ENCODE assay signal across 8 mouse cellular contexts in genomic region chr10:77582285-77582618, GRCm38 (mm10). TPM values are rescaled to one million over a fixed set of nuclear protein-coding genes. Genes with fewer than 3 reads are reported as not detected.
DNase-seq lines count a peak whose midpoint lies in the region; ATAC-seq lines count a peak whose summit lies in the region.

No protein-coding gene starts in this region.

- 0 out of 2 replicates have a peak, but pooled peaks cover 3% of the 10 kb centered on the region for H3K36me3 ChIP-seq in heart, embryonic 15.5 days
- peaks cover 7% of the 10 kb centered on the region; the same call in 1 of the 2 replicates for H3K36me3 ChIP-seq in hindbrain, embryonic 13.5 days
- no peaks in the 10 kb centered on the region for H3K36me3 ChIP-seq in midbrain, embryonic 11.5 days (ENCODE audit: control insufficient read depth, insufficient read depth, low read length)

- WGBS in heart, embryonic 15.5 days, result 3% methylated on average over 8 of the region's 8 CpGs
- 11% methylated on average over 8 of the region's 8 CpGs for WGBS in hindbrain, embryonic 13.5 days
- 11% methylated on average over 8 of the region's 8 CpGs for WGBS in midbrain, embryonic 11.5 days

- no peaks in the 10 kb centered on the region for H3K9me3 ChIP-seq in heart, embryonic 15.5 days (replicated peaks)
- H3K9me3 ChIP-seq in hindbrain, embryonic 13.5 days, result no peaks in the 10 kb centered on the region
- no peaks in the 10 kb centered on the region for H3K9me3 ChIP-seq in midbrain, embryonic 11.5 days (ENCODE audit: control insufficient read depth, low read length)

- peak overlapping the region; percentile 82 for H3K9ac ChIP-seq in heart, embryonic 15.5 days
- peak overlapping the region; percentile 91 for H3K9ac ChIP-seq in hindbrain, embryonic 13.5 days
- H3K9ac ChIP-seq in midbrain, embryonic 11.5 days (ENCODE audit: low read length), result peak overlapping the region; percentile 79

- H3K27me3 ChIP-seq in heart, embryonic 15.5 days, result no peaks in the 10 kb centered on the region
- no peaks in the 10 kb centered on the region for H3K27me3 ChIP-seq in hindbrain, embryonic 13.5 days
- no peaks in the 10 kb centered on the region for H3K27me3 ChIP-seq in midbrain, embryonic 11.5 days (ENCODE audit: control insufficient read depth, insufficient read depth, low read length)

- H3K4me3 ChIP-seq in heart, embryonic 15.5 days, result peak overlapping the region; percentile 80
- H3K4me3 ChIP-seq in hindbrain, embryonic 13.5 days, result peak overlapping the region; percentile 90
- peak overlapping the region; percentile 72 for H3K4me3 ChIP-seq in midbrain, embryonic 11.5 days (ENCODE audit: low read depth, low read length)

- peak overlapping the region; percentile 74 for H3K4me2 ChIP-seq in heart, embryonic 15.5 days
- peak overlapping the region; percentile 92 for H3K4me2 ChIP-seq in hindbrain, embryonic 13.5 days
- H3K4me2 ChIP-seq in midbrain, embryonic 11.5 days, result peak overlapping the region; percentile 66

- ATAC-seq in heart, embryonic 15.5 days (replicated peaks; ENCODE audit: insufficient number of reproducible peaks, insufficient read depth, low FRiP score, low read depth), result no peak
- peak; percentile 2 for ATAC-seq in activated CD4-positive, CD25-positive, alpha-beta regulatory T cell, adult 4 months
- ATAC-seq in hindbrain, embryonic 13.5 days (ENCODE audit: low FRiP score), result peak; percentile 9
- 0 out of 2 replicates have a peak, but pooled peaks have one; percentile 17 for ATAC-seq in midbrain, embryonic 11.5 days (ENCODE audit: low FRiP score)

- H3K27ac ChIP-seq in heart, embryonic 15.5 days, result peak overlapping the region; percentile 96
- peak overlapping the region; percentile 92 for H3K27ac ChIP-seq in hindbrain, embryonic 13.5 days
- no peak overlapping the region for H3K27ac ChIP-seq in midbrain, embryonic 11.5 days (ENCODE audit: low read depth, low read length)

- peaks cover 39% of the 10 kb centered on the region for H3K4me1 ChIP-seq in heart, embryonic 15.5 days (replicated peaks)
- H3K4me1 ChIP-seq in hindbrain, embryonic 13.5 days (replicated peaks), result peaks cover 37% of the 10 kb centered on the region
- H3K4me1 ChIP-seq in midbrain, embryonic 11.5 days (ENCODE audit: control insufficient read depth, insufficient read depth, low read length), result no peaks in the 10 kb centered on the region; the same call in 1 of the 2 replicates

- no peak for DNase-seq in heart, adult 9 months (ENCODE audit: low spot score in 2 of 2)
- DNase-seq in midbrain, embryonic 11.5 days (ENCODE audit: low spot score, missing footprints), result no peak
- DNase-seq in urinary bladder, postnatal 10 days (ENCODE audit: low spot score), result no peak
- no peak for DNase-seq in layer of hippocampus, adult 8-10 months (ENCODE audit: low spot score in 2 of 2)
- no peak for DNase-seq in embryo, embryonic 10 days (ENCODE audit: low spot score)

RNA-seq across cellular contexts. Expression of gene Pttg1ip, which starts 0.7 kb away (rescaled TPM):
- polyA plus RNA-seq in heart, embryonic 15.5 days (2015; fragmentation: Nextera tagmentation; extraction: Ambion mirVana), result 105 and 125 TPM in 2 replicates
- polyA plus RNA-seq in activated CD4-positive, CD25-positive, alpha-beta regulatory T cell, adult 4 months (2017; shearing (Covaris generic)), result 10 to 100 TPM; 85.6 to 92.6 TPM
- polyA plus RNA-seq in hindbrain, embryonic 13.5 days (2015; fragmentation: Nextera tagmentation; extraction: Ambion mirVana), result 69.0 and 71.9 TPM in 2 replicates
- 68.5 and 73.2 TPM in 2 replicates for polyA plus RNA-seq in midbrain, embryonic 11.5 days (2014; fragmentation: Nextera tagmentation; extraction: Ambion mirVana)
- total RNA-seq in layer of hippocampus, adult 8-10 months (2022), result 10 to 100 TPM; 79.3 to 96.1 (median 86.9) TPM

RNA-seq across cellular contexts. Expression of gene Sumo3, which starts 23.6 kb away (rescaled TPM):
- 138 and 169 TPM in 2 replicates for polyA plus RNA-seq in heart, embryonic 15.5 days (2015; fragmentation: Nextera tagmentation; extraction: Ambion mirVana)
- 10 to 100 TPM; 75.5 to 83.8 TPM for polyA plus RNA-seq in activated CD4-positive, CD25-positive, alpha-beta regulatory T cell, adult 4 months (2017; shearing (Covaris generic))
- 271 and 274 TPM in 2 replicates for polyA plus RNA-seq in hindbrain, embryonic 13.5 days (2015; fragmentation: Nextera tagmentation; extraction: Ambion mirVana)
- 338 and 353 TPM in 2 replicates for polyA plus RNA-seq in midbrain, embryonic 11.5 days (2014; fragmentation: Nextera tagmentation; extraction: Ambion mirVana)
- 100 to 1,000 TPM; 144 to 152 (median 147) TPM for total RNA-seq in layer of hippocampus, adult 8-10 months (2022)

RNA-seq across cellular contexts. Expression of gene Gm49325, which starts 23.7 kb away (rescaled TPM):
- polyA plus RNA-seq in heart, embryonic 15.5 days (2015; fragmentation: Nextera tagmentation; extraction: Ambion mirVana), result 0.60 and 3.9 TPM in 2 replicates
- polyA plus RNA-seq in activated CD4-positive, CD25-positive, alpha-beta regulatory T cell, adult 4 months (2017; shearing (Covaris generic)), result 1 to 10 TPM in 1 of 2 experiments, not detected in 1; 6.5 TPM
- 2.1 and 3.4 TPM in 2 replicates for polyA plus RNA-seq in hindbrain, embryonic 13.5 days (2015; fragmentation: Nextera tagmentation; extraction: Ambion mirVana)
- 2.4 TPM in 1 of 2 replicates, not detected in the other for polyA plus RNA-seq in midbrain, embryonic 11.5 days (2014; fragmentation: Nextera tagmentation; extraction: Ambion mirVana)
- 10 to 100 TPM in 3 of 4 experiments, 1 to 10 TPM in 1; 7.6 to 33.3 (median 12.1) TPM for total RNA-seq in layer of hippocampus, adult 8-10 months (2022)

RNA-seq across cellular contexts. Expression of gene Ube2g2, which starts 39.8 kb away (rescaled TPM):
- polyA plus RNA-seq in heart, embryonic 15.5 days (2015; fragmentation: Nextera tagmentation; extraction: Ambion mirVana), result 66.3 and 85.1 TPM in 2 replicates
- 10 to 100 TPM; 36.5 to 39.3 TPM for polyA plus RNA-seq in activated CD4-positive, CD25-positive, alpha-beta regulatory T cell, adult 4 months (2017; shearing (Covaris generic))
- 94.5 and 95.0 TPM in 2 replicates for polyA plus RNA-seq in hindbrain, embryonic 13.5 days (2015; fragmentation: Nextera tagmentation; extraction: Ambion mirVana)
- 42.8 and 47.6 TPM in 2 replicates for polyA plus RNA-seq in midbrain, embryonic 11.5 days (2014; fragmentation: Nextera tagmentation; extraction: Ambion mirVana)
- total RNA-seq in layer of hippocampus, adult 8-10 months (2022), result 10 to 100 TPM; 64.2 to 89.9 (median 76.6) TPM

RNA-seq across cellular contexts. Expression of gene Itgb2, which starts 52.2 kb away (rescaled TPM):
- 2.1 and 6.2 TPM in 2 replicates for polyA plus RNA-seq in heart, embryonic 15.5 days (2015; fragmentation: Nextera tagmentation; extraction: Ambion mirVana)
- polyA plus RNA-seq in activated CD4-positive, CD25-positive, alpha-beta regulatory T cell, adult 4 months (2017; shearing (Covaris generic)), result 100 to 1,000 TPM; 375 to 386 TPM
- 0.67 and 0.90 TPM in 2 replicates for polyA plus RNA-seq in hindbrain, embryonic 13.5 days (2015; fragmentation: Nextera tagmentation; extraction: Ambion mirVana)
- polyA plus RNA-seq in midbrain, embryonic 11.5 days (2014; fragmentation: Nextera tagmentation; extraction: Ambion mirVana), result 0.57 and 0.59 TPM in 2 replicates
- total RNA-seq in layer of hippocampus, adult 8-10 months (2022), result 10 to 100 TPM in 2 of 4 experiments, 1 to 10 TPM in 2; 3.8 to 36.2 (median 15.3) TPM
